Mouse (Mus musculus): ENCODE results near the gene Asxl2. TPM values are rescaled to one million over a fixed set of nuclear protein-coding genes. Genes with fewer than 3 reads are reported as not detected.
A peak's percentile ranks its signal among the peaks of the same experiment; 100 is the strongest.

Gene Asxl2
- polyA plus RNA-seq, 1 experiment: 10.9 TPM

DNA sequence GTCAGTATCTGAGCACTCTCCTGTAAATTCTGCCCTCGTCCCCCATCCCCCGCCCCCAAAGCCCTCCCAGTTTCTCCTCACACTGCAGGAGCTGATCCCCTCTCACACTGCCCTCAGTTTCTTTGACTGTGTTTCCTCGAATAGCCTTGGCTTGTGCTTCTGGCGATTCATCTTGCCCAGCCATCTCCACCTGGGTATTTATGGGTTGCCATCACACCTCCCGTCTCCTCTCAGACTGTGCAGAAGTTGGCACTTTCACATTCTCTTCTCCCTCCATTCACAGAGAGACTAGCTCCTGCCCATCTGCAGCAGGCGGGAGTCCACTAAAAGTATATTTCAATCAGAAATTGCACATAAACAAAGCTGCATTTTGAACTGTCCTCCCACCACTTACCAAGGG, 120.1 kb downstream of the Asxl2 start:
- no peak for TF ChIP-seq CTCF (IDR thresholded peaks at IDR 0.05; ENCODE audit: control insufficient read depth, insufficient read depth, insufficient replicate concordance, low read depth, low read length)
- no peak for TF ChIP-seq POLR2A (IDR thresholded peaks at IDR 0.05; ENCODE audit: control insufficient read depth, low read depth, low read length)
- no peak overlapping the region for H3K27ac ChIP-seq (ENCODE audit: control insufficient read depth, insufficient read depth, low read depth, low read length)
- no peaks in the 10 kb centered on the region for H3K36me3 ChIP-seq (ENCODE audit: control insufficient read depth, insufficient read depth, low read length)
- H3K4me1 ChIP-seq (ENCODE audit: control insufficient read depth, insufficient read depth, low read length): peaks cover 8% of the 10 kb centered on the region
- H3K4me3 ChIP-seq (ENCODE audit: control insufficient read depth, low read depth, low read length): no peak overlapping the region
- H3K27me3 ChIP-seq (ENCODE audit: control insufficient read depth, insufficient read depth, low read length): no peaks in the 10 kb centered on the region

DNA sequence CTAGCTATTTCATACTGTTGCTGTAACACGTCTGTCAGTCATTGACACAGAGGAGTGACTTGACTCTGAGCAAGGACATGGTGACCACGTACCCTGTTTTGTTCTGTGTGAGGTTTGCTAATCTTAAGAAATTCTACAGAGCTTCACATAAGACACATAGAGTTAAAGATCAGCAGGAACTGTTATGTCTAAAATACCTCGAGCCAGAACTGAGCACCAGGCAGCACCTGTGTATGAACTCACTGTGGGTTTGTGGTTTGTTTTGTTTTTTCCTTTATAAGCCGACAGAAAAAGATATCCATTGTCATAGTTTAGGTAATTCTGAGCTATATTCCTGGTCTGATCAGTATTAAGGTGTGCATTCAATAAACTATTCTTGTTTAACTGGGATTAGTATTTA, 120.8 kb downstream of the Asxl2 start:
- TF ChIP-seq CTCF (IDR thresholded peaks at IDR 0.05; ENCODE audit: control insufficient read depth, insufficient read depth, insufficient replicate concordance, low read depth, low read length): no peak
- no peak for TF ChIP-seq POLR2A (IDR thresholded peaks at IDR 0.05; ENCODE audit: control insufficient read depth, low read depth, low read length)
- no peak overlapping the region for H3K4me3 ChIP-seq (ENCODE audit: control insufficient read depth, low read depth, low read length)

DNA sequence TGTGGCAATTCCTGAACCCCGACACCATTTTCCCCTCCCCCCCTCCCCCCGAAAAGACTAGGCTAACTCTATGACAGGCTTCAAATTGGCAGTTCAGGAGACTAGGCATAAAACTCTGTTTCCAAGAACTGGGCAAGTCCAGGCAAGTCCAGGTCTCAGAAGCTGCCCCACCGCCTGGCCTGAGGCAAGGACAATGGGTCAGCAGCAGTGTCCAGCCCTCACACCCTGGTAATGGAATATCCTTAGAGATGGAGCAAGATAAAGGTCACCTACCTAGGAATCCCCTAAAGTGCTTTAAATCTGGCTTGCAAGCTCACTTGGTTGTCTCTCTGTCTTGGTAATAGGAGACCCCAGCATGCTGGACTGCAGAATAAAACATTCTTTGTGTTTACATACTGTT, 121.3 kb downstream of the Asxl2 start:
- peaks cover 8% of the 10 kb centered on the region for H3K4me1 ChIP-seq (ENCODE audit: control insufficient read depth, insufficient read depth, low read length)
- no peaks in the 10 kb centered on the region for H3K27me3 ChIP-seq (ENCODE audit: control insufficient read depth, insufficient read depth, low read length)
- no peak overlapping the region for H3K4me3 ChIP-seq (ENCODE audit: control insufficient read depth, low read depth, low read length)
- no peak overlapping the region for H3K27ac ChIP-seq (ENCODE audit: control insufficient read depth, insufficient read depth, low read depth, low read length)
- TF ChIP-seq POLR2A (IDR thresholded peaks at IDR 0.05; ENCODE audit: control insufficient read depth, low read depth, low read length): no peak
- no peak for TF ChIP-seq CTCF (IDR thresholded peaks at IDR 0.05; ENCODE audit: control insufficient read depth, insufficient read depth, insufficient replicate concordance, low read depth, low read length)
- no peaks in the 10 kb centered on the region for H3K36me3 ChIP-seq (ENCODE audit: control insufficient read depth, insufficient read depth, low read length)

More for the DNA sequence above, 120.8 kb downstream of the Asxl2 start:
- no peaks in the 10 kb centered on the region for H3K36me3 ChIP-seq (ENCODE audit: control insufficient read depth, insufficient read depth, low read length)
- no peaks in the 10 kb centered on the region for H3K27me3 ChIP-seq (ENCODE audit: control insufficient read depth, insufficient read depth, low read length)
- H3K4me1 ChIP-seq (ENCODE audit: control insufficient read depth, insufficient read depth, low read length): peaks cover 8% of the 10 kb centered on the region
- no peak overlapping the region for H3K27ac ChIP-seq (ENCODE audit: control insufficient read depth, insufficient read depth, low read depth, low read length)

DNA sequence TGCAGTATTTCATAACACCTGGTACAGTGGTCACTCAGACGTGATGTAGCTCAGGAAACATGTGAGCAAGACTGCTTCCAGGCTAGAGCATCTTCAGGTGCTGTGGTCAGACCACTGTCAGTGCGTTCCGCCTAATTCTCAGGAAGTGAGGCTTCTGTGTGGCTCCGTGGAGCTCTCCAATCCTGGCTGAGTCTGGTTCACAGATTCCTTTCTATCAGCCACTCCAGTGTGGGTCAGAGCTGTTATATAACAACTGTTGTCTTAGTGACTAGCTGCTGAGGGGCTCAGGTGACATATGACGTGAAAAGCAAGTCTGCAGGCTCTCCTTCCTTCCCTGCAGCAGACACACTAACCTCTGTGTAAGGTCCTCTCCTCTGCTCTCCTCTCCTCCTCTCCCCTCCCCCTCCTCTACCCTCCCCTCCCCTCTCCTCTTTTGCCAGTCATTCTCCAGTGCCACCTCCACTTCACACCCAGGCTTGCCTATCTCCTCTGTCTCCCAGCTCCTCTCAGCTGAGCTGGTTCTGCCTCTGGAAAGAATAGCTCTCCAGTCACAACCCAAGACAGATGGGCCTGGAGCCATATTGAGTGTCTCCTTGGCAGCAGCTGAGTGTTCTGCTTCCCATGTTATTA, 122.0 kb downstream of the Asxl2 start:
- Histone ChIP-seq H3K4me3 (ENCODE audit: control insufficient read depth, low read depth, low read length) (no peak overlapping the region), H3K27me3 (ENCODE audit: control insufficient read depth, insufficient read depth, low read length) (no peaks in the 10 kb centered on the region), H3K36me3 (ENCODE audit: control insufficient read depth, insufficient read depth, low read length) (no peaks in the 10 kb centered on the region), H3K27ac (ENCODE audit: control insufficient read depth, insufficient read depth, low read depth, low read length) (no peak overlapping the region), H3K4me1 (ENCODE audit: control insufficient read depth, insufficient read depth, low read length) (peaks cover 8% of the 10 kb centered on the region)
- TF ChIP-seq CTCF (IDR thresholded peaks at IDR 0.05; ENCODE audit: control insufficient read depth, insufficient read depth, insufficient replicate concordance, low read depth, low read length): no peak
- TF ChIP-seq POLR2A (IDR thresholded peaks at IDR 0.05; ENCODE audit: control insufficient read depth, low read depth, low read length): no peak

DNA sequence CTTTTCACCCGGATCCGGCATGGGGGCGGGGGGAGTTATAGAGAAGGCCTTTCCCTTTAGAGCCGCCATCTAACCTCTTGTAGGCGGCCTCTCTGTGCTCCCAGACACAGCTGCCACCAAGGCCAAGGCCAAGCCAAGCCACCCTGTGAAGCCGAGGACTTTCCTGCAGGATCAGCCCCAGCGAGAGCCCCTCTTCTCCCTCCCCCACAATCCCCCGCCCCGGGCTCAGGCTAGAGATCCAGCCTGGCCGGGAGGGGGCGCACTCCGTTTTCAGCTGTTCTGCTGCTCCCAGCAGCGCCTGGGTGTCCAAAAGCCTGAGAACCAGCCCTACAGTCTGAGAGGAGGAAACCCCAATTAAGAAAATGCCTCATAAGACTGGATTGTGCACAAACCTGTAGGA, 123.6 kb downstream of the Asxl2 start:
- no peak overlapping the region; the same call in 1 of the 2 replicates for H3K4me3 ChIP-seq (ENCODE audit: control insufficient read depth, low read depth, low read length)

More for the DNA sequence above, 123.6 kb downstream of the Asxl2 start:
- peaks cover 8% of the 10 kb centered on the region for H3K4me1 ChIP-seq (ENCODE audit: control insufficient read depth, insufficient read depth, low read length)
- no peaks in the 10 kb centered on the region for H3K36me3 ChIP-seq (ENCODE audit: control insufficient read depth, insufficient read depth, low read length)
- no peak overlapping the region for H3K27ac ChIP-seq (ENCODE audit: control insufficient read depth, insufficient read depth, low read depth, low read length)
- H3K27me3 ChIP-seq (ENCODE audit: control insufficient read depth, insufficient read depth, low read length): no peaks in the 10 kb centered on the region
- TF ChIP-seq POLR2A (IDR thresholded peaks at IDR 0.05; ENCODE audit: control insufficient read depth, low read depth, low read length) (no peak), CTCF (IDR thresholded peaks at IDR 0.05; ENCODE audit: control insufficient read depth, insufficient read depth, insufficient replicate concordance, low read depth, low read length) (peak; percentile 53; the same call in 1 of the 2 replicates)

Other genes starting within 250 kb of the Asxl2 start
- gene Rab10, start 116.9 kb upstream of the Asxl2 start, polyA plus RNA-seq (2012; rRNA removed): 14.2 and 15.3 TPM in 2 replicates
- 1.0 and 1.1 TPM in 2 replicates for gene Kif3c, start 61.7 kb upstream of the Asxl2 start, polyA plus RNA-seq (2012; rRNA removed)
- gene Dtnb, start 145.5 kb downstream of the Asxl2 start, polyA plus RNA-seq (2012; rRNA removed): 146 and 174 TPM in 2 replicates

All from testis, adult 2 months (tissue).